Mouse (Mus musculus): ENCODE data around the gene Nrxn3.

Gene Nrxn3

GRCm38 (mm10) chr12:90095754-90096153 lies 1373.1 kb downstream of the Nrxn3 start:
- DNase-seq (ENCODE audit: low spot score in 2 of 2), result no peak

DNA sequence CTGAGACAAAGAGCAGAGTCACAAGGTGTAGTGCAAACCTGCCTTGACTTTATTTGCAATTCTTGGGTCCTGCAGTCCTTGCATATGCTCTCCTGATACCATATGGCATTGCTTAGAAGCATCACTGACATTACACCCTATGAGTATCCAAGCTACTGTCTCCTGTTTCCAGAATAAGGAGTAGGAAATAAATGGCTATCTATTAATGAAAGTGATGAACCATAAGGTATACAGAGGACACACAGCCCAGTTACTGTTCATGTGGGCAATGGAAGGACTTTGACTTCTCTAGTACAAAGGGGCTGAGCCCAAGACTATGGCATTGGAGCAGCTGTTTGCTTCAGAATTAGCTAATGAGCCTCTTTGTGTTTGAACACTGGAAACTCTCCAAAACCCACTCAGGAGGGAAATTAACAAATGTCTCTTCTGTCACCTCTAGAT lies 1390.7 kb downstream of the Nrxn3 start:
- DNase-seq (ENCODE audit: low spot score in 2 of 2), result no peak

DNA sequence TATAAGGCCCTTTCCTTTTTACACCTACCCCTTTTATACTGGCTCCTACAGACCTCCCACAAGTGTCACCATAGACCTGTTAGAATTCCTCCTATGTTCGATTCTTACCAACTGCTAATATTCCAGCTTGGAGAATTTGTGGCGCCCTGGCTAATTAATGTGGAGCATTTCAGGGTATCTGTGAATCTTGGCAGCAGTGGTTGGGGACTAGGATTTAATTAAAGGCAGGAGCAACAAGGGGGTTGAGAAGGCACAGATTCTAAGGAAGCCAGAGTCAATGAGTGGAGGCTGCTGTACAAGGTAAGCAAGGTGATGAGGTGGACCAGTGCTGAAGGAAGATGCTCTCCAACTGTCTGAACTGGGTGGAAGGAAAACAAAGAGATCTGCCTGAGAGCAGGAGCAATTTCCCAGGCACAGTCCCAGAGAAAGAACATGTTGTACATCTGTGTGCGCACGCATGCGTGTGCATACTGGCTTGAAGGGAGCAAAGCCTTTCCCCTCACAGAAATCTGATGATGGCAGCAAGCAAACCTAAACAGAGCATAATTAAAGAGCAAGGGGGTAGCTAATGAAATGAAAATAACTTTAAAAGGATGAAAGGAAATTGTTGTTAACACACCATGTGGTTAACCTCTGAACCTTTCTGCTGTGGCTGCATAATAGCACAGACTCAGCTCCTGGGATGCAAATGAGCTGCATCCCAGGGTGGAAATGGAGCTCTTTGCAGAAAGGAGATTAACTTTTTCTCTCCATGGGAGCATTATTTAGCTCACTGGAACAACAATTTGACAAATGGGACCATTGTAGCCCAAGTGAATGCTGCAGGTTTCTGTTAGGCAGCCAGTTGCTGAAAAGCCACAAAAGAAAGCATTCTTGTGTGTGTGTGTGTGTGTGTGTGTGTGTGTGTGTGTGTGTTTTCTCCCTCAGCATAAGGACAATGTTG lies 1409.5 kb downstream of the Nrxn3 start:
- no peak for DNase-seq (ENCODE audit: low spot score in 2 of 2)

GRCm38 (mm10) chr12:90142011-90142410 lies 1419.3 kb downstream of the Nrxn3 start:
- DNase-seq (ENCODE audit: low spot score in 2 of 2), result peak; percentile 73 to 80

DNA sequence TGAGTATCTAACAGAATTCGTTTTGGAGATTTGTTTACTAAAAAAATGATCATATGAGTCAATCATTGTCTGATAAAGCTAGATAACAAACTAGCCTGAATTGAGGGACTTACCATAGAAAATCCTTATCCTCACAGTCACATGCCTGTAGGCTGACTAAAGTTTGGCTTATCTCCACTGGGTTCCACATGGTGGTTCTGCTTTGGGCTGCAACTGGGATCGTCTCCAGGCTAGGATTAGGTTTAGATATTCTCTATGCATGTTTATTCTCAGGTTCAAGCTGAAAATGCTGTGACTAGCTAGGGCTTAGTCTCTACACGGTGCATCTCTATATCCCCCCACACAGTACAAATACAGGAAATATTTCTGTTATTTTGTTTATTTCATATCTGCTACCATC lies 1421.6 kb downstream of the Nrxn3 start:
- no peak for DNase-seq (ENCODE audit: low spot score in 2 of 2)

DNA sequence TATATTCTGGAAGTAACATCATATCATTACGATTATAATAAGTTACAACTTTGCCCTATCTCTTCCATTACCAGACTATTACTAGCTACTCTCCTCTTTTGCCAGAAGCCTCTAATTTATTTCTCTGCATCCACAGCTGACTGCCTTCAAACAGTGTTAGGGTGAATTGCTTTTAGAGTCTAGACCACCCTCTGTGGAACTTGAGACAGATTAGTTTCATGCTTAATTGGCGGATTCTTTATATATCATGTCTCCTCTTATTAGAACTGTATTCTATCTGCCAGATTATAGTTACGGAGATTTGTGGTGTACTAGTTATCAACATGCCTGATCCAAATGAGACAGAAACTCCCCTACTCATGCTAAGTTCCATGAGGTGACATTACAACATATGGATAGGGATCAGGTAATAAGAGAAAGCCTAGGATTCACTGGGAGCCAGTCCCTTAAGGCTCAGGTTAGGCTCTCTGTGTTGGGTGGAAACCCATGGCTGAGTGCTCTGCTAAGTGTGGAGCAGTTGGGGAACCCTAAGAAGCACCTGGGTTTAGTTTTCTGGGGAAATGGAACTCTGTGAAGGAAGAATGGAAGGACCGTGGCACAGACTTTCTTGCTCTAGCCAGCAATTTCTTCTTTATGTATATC lies 1435.6 kb downstream of the Nrxn3 start:
- no peak for DNase-seq (ENCODE audit: low spot score in 2 of 2)

DNA sequence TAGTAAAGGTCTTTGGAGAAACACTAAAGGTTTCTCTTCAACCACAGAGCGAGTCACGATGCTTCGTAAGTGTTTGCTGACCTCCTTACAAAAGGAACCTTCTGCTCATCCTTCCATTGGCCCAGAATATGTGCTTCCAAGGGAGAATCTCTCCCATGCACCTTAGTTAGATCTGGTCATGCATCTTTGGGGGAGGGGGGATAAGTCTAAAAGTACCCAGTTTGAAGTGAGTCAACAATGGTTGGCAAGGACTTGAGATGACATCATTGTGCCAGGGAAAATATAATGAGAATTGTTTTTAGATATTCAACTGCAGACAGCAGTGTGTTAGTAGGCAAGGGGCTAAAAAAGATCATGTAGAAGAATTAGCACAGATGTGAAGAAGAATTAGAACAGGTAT lies 1437.2 kb downstream of the Nrxn3 start:
- peak in 1 of 2 experiments; percentile 16 for DNase-seq (ENCODE audit: low spot score in 2 of 2)

DNA sequence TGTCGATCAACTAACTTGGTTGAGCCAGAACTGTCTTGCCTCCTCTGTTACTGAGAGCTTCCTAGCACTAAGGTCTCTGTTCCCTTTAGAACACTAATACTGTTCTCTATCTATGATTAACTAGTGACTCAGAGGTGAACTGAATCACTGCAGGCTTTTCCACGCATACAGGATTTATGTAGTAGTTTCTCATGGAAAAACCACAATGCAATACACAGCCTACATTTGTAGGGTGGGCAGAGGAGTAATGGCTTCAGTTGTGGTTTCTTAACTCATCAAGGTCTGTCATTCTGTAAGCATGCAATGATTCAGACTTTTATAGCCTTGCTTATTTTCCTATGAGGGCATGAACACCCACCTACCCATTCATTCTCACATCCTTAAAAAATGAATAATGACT lies 1443.4 kb downstream of the Nrxn3 start:
- DNase-seq (ENCODE audit: low spot score in 2 of 2), result no peak

DNA sequence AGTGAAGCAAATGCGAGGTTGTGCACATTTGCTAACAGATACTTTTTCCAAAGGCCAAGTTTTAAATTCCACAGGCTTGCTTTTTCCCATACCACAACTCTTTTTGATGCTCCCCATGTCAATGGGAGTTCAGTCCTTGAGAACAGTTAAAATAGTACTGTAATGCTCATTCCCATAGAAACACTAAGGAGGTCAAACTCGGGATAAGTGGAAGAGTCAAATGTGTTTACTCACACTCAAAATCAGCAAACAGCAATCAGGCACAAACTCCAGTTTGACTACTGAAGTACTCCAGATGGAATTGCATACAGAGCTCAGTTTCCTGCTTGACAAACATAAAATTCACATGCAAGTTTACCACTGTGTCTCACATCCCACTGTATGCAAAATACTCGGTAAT lies 1458.9 kb downstream of the Nrxn3 start:
- no peak for DNase-seq (ENCODE audit: low spot score in 2 of 2)

- no peak for DNase-seq (ENCODE audit: low spot score in 2 of 2)
Measured at GRCm38 (mm10) chr12:90183021-90183420, 1460.3 kb downstream of the Nrxn3 start.

- DNase-seq (ENCODE audit: low spot score in 2 of 2), result no peak
Measured at GRCm38 (mm10) chr12:90196161-90196560, 1473.5 kb downstream of the Nrxn3 start.

DNA sequence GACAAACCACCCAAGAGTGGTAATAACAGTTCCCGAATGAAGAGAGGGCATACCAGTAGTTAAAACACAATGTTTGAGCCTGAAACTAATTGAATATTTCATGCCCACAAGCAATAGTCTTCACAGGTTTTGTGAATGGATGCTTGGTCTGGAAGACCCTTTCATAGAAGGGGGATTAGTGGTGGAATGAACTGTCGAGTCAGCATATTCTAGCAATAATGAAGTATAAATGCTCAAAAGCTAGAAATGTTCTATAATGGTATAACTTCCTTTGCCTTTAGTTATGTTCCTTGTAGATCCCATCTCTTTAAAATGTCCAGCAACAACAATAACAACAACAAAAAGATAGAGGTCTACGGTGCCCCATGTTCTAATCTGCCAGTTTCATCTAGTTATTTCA lies 1475.3 kb downstream of the Nrxn3 start:
- no peak for DNase-seq (ENCODE audit: low spot score in 2 of 2)

DNA sequence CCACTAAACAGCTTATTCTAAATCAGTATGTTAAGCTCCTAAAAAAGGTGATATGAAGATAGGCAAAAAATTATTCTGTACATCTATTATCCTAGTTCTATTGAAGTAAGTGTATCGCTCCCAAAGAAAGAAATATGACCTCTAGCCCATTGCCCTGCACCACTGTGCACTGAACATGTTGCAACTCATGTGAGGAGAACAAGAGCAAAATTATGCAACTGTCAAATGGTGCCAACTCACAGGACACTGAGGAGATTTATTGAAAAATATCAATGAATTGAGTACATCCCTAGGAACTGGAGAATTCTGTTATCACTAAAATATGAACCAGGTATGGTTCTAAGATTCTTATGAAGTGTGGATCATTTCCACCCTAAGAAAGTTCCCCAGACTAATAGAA lies 1479.8 kb downstream of the Nrxn3 start:
- DNase-seq (ENCODE audit: low spot score in 2 of 2), result no peak

- DNase-seq (ENCODE audit: low spot score in 2 of 2), result no peak
Measured at GRCm38 (mm10) chr12:90211410-90211809, 1488.7 kb downstream of the Nrxn3 start.

- no peak for DNase-seq (ENCODE audit: low spot score in 2 of 2)
Measured at GRCm38 (mm10) chr12:90217060-90217459, 1494.4 kb downstream of the Nrxn3 start.

DNA sequence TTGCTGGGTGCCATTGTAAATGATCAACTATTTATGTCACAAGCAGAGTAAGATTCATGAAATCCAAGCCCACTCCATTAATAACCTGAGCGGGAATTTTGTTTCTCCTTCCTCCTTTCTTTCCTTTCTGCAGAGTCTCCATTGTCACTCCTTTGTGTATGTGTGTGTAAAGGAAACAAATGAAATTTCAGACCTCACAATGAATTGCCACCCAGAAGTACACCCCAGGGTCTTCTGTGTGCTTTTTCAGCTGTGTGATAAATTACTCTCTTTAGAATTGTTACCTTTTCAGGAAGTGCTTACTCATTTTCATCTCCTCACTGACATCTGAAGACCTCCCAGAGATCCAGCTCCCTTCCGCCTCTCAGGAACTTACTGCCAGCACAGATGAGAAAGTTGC lies 1506.4 kb downstream of the Nrxn3 start:
- DNase-seq (ENCODE audit: low spot score in 2 of 2), result no peak

DNA sequence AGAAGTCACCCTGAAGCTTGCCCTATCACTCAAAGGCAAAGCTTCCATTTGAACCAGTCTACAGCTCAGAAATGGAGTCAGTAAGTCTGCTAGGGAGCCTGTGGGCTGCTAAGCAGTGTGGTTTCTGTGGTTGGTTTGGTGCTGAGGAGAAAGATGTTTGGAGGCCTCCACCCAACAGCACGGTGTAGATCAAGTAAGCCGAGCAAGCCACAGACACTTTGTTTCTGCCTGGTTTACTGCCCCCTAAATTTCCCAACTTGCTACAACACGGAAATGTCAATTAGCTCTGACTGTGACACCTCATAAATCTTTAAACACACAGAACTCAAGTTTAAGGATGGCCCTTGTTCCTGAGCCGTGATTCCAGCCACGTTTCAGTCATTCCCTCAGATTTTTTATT lies 1513.4 kb downstream of the Nrxn3 start:
- DNase-seq (ENCODE audit: low spot score in 2 of 2), result no peak

DNA sequence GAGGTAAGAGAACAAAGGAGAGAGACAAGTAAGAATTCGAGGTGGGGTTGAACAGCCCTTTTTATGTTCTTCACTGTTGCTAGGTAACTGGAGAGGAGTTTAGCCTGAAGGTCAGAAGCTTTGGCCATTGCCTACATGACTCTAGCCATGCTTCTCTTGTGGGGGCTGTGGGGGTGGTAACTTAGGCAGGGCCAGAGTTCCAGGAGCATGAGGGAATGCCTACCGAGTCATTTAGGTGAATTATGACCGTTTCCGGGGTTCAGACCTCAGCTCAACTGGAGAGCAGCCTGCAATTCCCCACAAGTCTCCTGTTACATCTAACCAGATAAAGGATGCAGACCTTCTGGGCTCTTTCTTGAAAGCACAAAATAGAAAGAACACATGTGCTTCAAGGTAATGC lies 1537.6 kb downstream of the Nrxn3 start:
- no peak for DNase-seq (ENCODE audit: low spot score in 2 of 2)

DNA sequence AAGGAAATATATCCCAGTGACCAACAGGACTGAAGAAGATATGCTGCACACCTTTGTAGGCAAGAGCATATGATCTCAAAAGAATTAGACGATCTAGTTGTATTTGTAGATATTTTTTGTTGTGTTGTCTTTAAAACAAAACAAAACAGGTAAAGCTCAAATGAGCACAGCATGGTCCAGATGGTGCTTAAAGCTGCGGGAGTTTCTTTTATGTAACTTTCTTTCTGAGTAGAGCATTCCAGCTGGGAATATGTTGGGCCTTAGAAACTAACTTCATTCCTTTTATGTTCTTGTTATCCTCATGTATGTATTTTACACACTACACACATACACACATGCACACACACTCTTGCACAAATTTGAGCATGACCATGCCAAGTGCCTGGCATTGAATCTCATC lies 1545.4 kb downstream of the Nrxn3 start:
- DNase-seq (ENCODE audit: low spot score in 2 of 2), result no peak

DNA sequence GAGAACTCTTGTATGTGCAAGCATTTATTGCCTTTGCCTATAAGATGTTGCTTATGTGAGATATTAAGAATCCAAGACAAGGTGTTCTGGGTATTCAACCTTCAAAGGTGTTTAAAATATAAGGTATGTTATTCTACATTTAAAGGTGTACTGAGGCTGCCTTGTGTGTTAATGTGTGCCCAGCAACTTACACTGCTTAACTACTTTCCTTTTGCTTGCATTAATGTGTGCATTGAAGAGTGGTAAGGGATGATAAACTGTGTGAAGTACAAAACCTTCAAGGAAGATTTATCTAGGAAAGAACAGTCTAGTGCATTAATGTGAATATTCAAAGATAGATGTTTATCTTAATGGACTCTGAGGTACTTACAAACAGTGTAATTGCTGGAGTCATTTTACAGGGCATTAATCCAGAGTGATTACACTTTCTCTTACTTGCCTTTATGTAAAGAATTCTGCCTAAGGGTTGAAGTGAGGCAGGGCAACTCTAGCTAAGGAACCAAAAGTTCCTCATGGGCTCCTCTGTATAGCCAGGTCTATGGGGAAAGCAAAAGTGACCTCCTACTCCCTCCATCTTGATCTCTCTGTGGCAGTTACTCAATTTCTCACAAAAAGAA lies 1548.2 kb downstream of the Nrxn3 start:
- no peak for DNase-seq (ENCODE audit: low spot score in 2 of 2)

DNA sequence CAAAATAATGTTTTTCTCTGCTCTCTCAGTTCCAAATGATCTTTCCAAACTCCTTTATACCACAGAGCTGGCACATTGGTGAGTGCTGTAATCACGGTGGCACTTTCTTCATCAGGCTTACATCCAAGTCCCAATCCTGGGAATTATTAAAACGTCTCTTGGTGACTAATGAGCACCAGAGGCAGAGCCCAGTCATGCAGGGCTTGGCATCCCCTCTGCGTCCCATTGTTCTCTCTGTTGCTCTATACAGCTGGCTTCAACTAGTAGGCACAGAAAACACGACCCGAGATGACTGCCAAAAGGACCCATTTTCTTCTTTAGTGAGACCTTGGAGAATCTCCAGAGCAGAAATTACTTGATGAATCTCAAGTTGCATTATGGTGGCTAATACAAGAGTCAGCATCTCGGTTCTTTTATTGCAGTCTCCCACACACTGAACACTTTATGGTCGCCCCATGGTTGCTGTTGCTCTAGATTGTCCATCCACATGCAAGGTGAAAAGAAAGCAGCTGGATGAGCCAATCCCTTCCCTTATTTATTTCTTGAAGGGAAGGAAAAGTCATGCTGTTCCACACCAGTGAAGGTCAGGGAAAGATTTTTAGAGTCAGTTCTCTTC lies 1552.1 kb downstream of the Nrxn3 start:
- DNase-seq (ENCODE audit: low spot score in 2 of 2), result peak in 1 of 2 experiments; percentile 34

DNA sequence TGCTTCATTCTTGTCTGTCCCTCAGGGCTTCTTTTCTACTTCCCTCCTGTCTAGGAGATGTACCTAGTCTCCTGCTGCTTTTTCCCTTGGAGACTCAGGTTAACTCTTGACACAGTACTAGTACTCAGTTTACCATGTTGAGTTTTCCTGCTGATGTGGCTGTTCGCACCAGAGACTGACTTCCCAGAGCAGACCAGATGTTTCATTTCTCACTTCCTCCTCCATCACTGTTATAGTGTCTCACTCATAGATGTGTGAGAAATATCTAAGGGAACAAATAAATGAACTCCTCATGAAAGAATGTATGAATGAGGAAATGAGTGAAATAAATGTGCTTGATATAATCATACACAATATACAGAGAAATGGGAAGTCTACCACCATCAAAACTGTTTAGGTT lies 1558.6 kb downstream of the Nrxn3 start:
- DNase-seq (ENCODE audit: low spot score in 2 of 2), result no peak
